Mouse (Mus musculus) embryo, embryonic 11.5 days (tissue): ENCODE measurements around the gene Mup19.
"Not testable (repeated sequence)": the region's sequence is repeated elsewhere in the genome, so short reads cannot be mapped to it uniquely, and the experiment has no call there.

ENCODE experiments used
- DNase-seq: peaks from one replicate; pipeline ENCODE4 v3.0.0-alpha.2; 2012; ENCODE audit warnings: low read depth, low spot score

Mup19 gene

DNA sequence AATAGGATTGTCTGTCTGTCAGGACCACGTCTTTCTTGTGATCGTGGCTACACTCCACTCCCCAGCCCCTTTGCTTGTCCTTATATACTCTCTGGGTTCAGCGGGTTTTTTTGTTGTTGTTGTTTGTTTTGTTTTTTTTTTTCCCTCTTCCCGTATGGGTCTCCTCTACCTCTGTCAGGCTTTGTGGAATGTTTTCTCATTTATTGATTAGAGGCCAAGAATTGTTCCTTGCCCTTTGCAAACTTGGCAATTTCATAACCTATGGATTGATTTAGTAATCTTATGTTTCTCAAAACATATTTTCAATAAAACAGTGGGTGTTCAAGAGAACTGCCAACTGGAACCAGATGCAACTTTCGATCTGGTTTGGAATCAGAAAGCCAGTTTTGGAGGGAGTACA, at the start of gene Mup19:
TSS of gene Mup19 (minus strand) at position 101 of the 400 bp plus-strand sequence.
- DNase-seq: not testable (repeated sequence)

DNA sequence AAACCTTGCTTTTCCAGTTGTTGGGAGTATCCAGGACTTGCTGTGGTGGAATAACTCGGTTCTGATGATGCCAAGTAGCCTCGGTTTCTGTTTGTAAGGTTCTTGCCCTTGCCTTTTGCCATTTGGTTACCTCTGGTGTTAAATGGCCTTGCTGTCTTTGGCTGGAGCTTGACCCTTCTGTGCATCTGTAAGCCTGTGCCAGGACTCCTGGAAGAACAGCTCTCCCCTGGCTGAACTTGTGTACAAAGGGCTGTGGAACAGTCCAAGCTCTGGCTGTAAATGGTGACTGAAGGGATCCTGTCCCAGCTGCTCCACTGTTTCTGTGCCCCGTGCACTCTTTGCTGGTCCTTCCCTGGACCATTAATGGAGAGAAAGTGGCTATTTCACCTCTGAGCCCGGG, 47.1 kb upstream of the Mup19 start:
- no peak for DNase-seq

DNA sequence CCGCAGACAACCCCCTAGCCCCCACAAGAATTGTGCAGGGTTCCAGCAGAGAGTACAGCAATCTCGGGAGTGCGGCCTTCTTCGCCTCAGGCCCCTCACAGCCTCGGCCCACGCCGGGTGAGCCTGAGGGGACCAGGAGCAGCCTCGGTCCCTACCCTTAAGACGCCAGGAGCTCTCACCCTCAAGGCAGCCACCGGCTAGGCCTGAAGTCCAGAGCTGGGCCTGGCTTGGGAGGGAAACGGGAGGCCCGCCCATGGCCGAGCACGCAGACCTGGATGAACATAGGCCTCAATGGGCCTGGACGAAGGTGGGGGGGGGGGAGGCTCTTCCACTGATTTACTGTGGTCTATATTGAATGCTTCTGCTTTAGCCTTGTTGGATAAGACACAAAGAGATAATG, 41.1 kb upstream of the Mup19 start:
- no peak for DNase-seq

DNA sequence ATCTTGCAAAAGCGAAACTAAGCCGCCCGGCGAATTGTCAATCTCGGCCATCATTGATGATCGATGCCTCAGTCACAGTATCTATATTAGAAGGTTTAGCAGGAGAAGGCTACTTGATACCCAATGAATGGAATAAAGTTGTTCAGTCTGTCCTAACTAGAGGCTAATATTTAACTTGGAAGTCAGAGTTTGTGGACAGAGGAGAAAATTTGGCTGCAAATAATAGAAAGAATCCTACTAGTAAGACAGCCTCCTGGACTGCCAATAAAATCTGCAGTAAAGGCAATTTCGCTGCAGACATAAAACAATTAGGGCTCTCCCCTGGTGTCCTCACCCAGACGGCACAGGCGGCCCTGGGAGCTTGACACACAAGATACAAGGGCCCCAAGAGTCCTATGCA, 40.5 kb upstream of the Mup19 start:
- DNase-seq: not testable (repeated sequence)

DNA sequence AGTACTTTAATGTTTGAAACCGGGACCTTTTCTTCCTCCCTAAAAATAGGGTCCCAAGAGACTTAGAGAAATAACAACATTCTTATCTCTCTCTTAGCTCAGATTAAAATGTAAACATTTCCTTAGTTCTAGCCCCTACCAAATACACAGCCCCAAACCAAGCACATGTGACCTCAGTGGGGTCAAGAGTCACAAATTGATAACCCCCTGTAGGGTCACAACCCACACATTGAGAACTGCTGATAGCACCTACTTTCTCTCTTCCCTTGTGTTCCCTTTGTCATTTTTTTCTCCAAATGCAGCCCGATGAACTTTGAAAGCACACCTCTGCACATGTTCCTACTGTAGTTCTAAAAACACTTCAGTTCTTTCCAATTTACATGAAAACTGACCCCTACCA, 33.5 kb upstream of the Mup19 start:
- DNase-seq: no peak

DNA sequence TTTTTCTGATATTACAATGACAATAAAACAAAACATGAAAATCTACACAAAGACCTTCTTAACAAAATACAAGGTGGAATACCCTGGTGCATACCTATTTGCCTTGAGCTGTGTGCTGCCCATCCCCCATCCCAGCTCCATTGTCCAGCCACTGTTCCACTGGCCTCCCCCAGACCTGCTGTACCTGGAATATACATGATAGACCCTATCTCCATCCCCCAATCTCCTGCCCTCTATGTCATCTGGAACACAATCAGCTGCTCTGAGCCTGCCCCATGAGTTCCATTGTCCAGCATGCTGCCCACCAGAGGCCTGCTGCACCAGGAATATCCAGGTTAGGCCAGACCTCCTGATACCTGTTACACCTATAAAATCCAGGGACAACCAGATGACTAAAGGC, 31.4 kb upstream of the Mup19 start:
- no peak for DNase-seq

DNA sequence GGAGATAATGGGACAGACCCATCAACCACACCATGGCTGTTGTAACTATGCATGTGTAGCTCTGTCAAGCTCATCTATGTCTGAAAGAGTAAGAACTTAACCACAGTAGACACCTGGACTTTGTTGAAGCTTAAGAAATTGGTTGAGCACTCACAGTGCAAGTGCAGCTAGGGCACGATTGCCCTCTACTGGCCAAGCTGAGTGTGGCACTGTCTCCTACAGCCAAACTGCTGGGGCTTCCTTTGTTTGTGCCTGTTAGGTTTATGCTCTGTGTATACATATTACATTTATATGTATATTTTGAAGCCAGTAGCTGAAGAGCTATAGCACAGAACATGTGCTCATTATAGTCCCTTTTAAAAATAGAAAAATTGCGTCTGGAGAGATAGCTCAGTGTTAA, 29.1 kb upstream of the Mup19 start:
- DNase-seq: peak; percentile 19

DNA sequence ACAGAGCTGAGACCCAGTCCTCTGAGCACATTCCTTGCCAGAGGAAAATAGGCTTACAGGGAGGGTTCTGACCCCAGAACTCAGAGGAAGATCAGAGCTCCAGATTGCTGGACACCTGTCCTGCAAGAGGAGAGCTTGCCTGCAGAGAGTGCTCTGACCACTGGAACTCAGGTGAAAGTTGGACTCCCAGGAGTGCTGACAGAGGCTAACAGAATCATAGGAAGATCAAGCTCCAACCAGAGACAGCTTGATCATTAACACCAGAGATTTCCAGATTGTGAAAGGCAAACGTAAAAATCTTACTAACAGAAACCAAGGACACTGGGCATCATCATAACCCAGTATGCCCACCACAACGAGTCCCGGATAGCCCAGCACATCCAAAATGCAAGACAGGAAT, 26.9 kb upstream of the Mup19 start:
- DNase-seq: not testable (repeated sequence)

DNA sequence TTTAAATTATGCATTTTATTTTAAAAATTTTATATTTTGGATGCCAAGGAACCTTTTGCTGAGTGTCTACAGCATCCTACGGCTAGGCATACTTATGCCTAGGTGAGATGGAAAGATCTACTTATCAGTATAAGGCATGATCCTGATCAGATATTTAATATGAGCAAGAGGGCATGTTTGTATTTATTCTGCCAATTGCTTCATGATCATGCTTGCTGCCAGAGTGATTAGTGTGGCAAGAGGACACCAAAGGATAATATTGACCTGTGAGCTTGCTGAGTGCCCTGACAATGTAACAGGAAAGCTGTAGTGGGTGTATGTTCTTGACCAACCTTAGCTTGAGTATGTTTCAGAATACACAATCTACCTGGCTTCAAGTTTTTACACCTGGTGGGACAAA, 7.6 kb upstream of the Mup19 start:
- DNase-seq: not testable (repeated sequence)

DNA sequence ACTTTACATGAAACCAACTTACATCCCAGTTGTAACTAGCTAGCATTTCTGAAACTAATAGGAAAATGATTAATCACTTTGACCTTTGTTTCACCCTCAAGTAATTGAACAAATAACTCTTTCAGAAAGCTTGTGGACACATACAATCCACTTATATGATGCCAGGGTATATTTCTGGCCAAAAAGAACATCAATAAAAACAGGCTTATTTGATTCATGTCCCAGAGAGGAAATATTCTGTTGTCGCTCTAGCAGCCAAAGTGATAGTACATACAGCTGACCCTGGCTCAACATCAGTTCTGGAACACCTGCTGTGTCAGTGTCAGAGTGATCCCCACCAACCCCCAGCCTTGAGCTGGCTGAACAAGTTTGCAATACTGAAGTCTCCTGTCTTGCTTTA, 2.2 kb upstream of the Mup19 start:
- not testable (repeated sequence) for DNase-seq
